Mouse (Mus musculus): ENCODE results near the gene Mrpl21.

Mrpl21 gene

GRCm38 (mm10) chr19:3282572-3283467, at the start of gene Mrpl21, which contains the start of gene Ighmbp2:
TSS of gene Mrpl21 (plus strand) at chr19:3282901.
TSS of gene Ighmbp2 (minus strand) at chr19:3283017.
- DNase-seq (ENCODE audit: low spot score in 2 of 2), result peak; percentile 81 to 90

GRCm38 (mm10) chr19:3260016-3260415, 22.7 kb upstream of the Mrpl21 start:
- DNase-seq (ENCODE audit: low spot score in 2 of 2), result no peak

- no peak for DNase-seq (ENCODE audit: low spot score in 2 of 2)
Measured at GRCm38 (mm10) chr19:3260591-3260990, 22.1 kb upstream of the Mrpl21 start.

- no peak for DNase-seq (ENCODE audit: low spot score in 2 of 2)
Measured at GRCm38 (mm10) chr19:3261336-3261735, 21.4 kb upstream of the Mrpl21 start.

GRCm38 (mm10) chr19:3261764-3262525, 20.8 kb upstream of the Mrpl21 start:
- no peak for DNase-seq (ENCODE audit: low spot score in 2 of 2)

- no peak for DNase-seq (ENCODE audit: low spot score in 2 of 2)
Measured at GRCm38 (mm10) chr19:3264348-3264747, 18.4 kb upstream of the Mrpl21 start.

GRCm38 (mm10) chr19:3265180-3265579, 17.5 kb upstream of the Mrpl21 start:
- DNase-seq (ENCODE audit: low spot score in 2 of 2), result no peak

GRCm38 (mm10) chr19:3266136-3266535, 16.6 kb upstream of the Mrpl21 start:
- DNase-seq (ENCODE audit: low spot score in 2 of 2), result no peak

GRCm38 (mm10) chr19:3266676-3267075, 16.0 kb upstream of the Mrpl21 start:
- no peak for DNase-seq (ENCODE audit: low spot score in 2 of 2)

- DNase-seq (ENCODE audit: low spot score in 2 of 2), result no peak
Measured at GRCm38 (mm10) chr19:3267340-3267739, 15.4 kb upstream of the Mrpl21 start.

- DNase-seq (ENCODE audit: low spot score in 2 of 2), result no peak
Measured at GRCm38 (mm10) chr19:3268218-3268980, 14.3 kb upstream of the Mrpl21 start.

GRCm38 (mm10) chr19:3269279-3269678, 13.4 kb upstream of the Mrpl21 start:
- no peak for DNase-seq (ENCODE audit: low spot score in 2 of 2)

- DNase-seq (ENCODE audit: low spot score in 2 of 2), result no peak
Measured at GRCm38 (mm10) chr19:3269803-3270202, 12.9 kb upstream of the Mrpl21 start.

GRCm38 (mm10) chr19:3271366-3271765, 11.3 kb upstream of the Mrpl21 start:
- no peak for DNase-seq (ENCODE audit: low spot score in 2 of 2)

- DNase-seq (ENCODE audit: low spot score in 2 of 2), result no peak
Measured at GRCm38 (mm10) chr19:3273331-3273730, 9.4 kb upstream of the Mrpl21 start.

GRCm38 (mm10) chr19:3275744-3276365, 6.8 kb upstream of the Mrpl21 start:
- no peak for DNase-seq (ENCODE audit: low spot score in 2 of 2)

- DNase-seq (ENCODE audit: low spot score in 2 of 2), result no peak
Measured at GRCm38 (mm10) chr19:3281886-3282285, 815 bp upstream of the Mrpl21 start.

GRCm38 (mm10) chr19:3289006-3289405, 6.3 kb downstream of the Mrpl21 start:
- DNase-seq (ENCODE audit: low spot score in 2 of 2), result no peak

- peak; percentile 31 to 49 for DNase-seq (ENCODE audit: low spot score in 2 of 2)
Measured at GRCm38 (mm10) chr19:3292028-3292427, 9.3 kb downstream of the Mrpl21 start.

GRCm38 (mm10) chr19:3292993-3293392, 10.3 kb downstream of the Mrpl21 start:
- DNase-seq (ENCODE audit: low spot score in 2 of 2), result no peak

GRCm38 (mm10) chr19:3295245-3295644, 12.5 kb downstream of the Mrpl21 start:
- no peak for DNase-seq (ENCODE audit: low spot score in 2 of 2)
